Mouse (Mus musculus) lung, postnatal 0 days (tissue): Measurements from ENCODE around the gene Fam219a. TPM values are rescaled to one million over a fixed set of nuclear protein-coding genes. Genes with fewer than 3 reads are reported as not detected.
A peak's percentile ranks its signal among the peaks of the same experiment; 100 is the strongest.

Experiments
- ATAC-seq: fragments of 200-750 bp; cut with Nextera tagmentation; 2 replicates; pipeline ENCODE4 v1.8.0; 2017; ENCODE audit warnings: moderate library complexity
- DNase-seq: peaks from one replicate; pipeline ENCODE4 v3.0.0-alpha.2; 2016; ENCODE audit warnings: low spot score
- H3K27ac ChIP-seq: fragments of 300-500 bp; sonication (generic); 2 replicates; pipeline ENCODE4 v1.5.1; 2014; ENCODE audit warnings: antibody characterized with exemption, mild to moderate bottlenecking, low read length, mixed read lengths
- H3K27me3 ChIP-seq: fragments of 300-500 bp; sonication (generic); replicated peaks from 2 replicates; pipeline ENCODE4 v1.6.1; 2014; ENCODE audit warnings: low read length, mixed read lengths; ENCODE audit not compliant: insufficient read depth
- H3K36me3 ChIP-seq: fragments of 300-500 bp; sonication (generic); 2 replicates; pipeline ENCODE4 v1.6.1; 2014; ENCODE audit warnings: low read length, mixed read lengths; ENCODE audit not compliant: insufficient read depth
- H3K4me1 ChIP-seq: fragments of 300-500 bp; sonication (generic); 2 replicates; pipeline ENCODE4 v1.6.1; 2014; ENCODE audit warnings: antibody characterized with exemption, low read depth, low read length, mixed read lengths; ENCODE audit not compliant: insufficient read depth
- H3K4me2 ChIP-seq: fragments of 300-500 bp; sonication (generic); replicated peaks from 2 replicates; pipeline ENCODE4 v1.6.1; 2014; ENCODE audit warnings: low read depth, mild to moderate bottlenecking, low read length, moderate library complexity, mixed read lengths
- H3K4me3 ChIP-seq: fragments of 300-500 bp; sonication (generic); 2 replicates; pipeline ENCODE4 v1.5.1; 2014; ENCODE audit warnings: low read depth, low read length
- H3K9ac ChIP-seq: fragments of 300-500 bp; sonication (generic); replicated peaks from 2 replicates; pipeline ENCODE4 v1.6.1; 2014; ENCODE audit warnings: low read depth, mild to moderate bottlenecking
- H3K9me3 ChIP-seq: fragments of 300-500 bp; sonication (generic); 2 replicates; pipeline ENCODE4 v1.6.1; 2016; ENCODE audit warnings: low read length, mixed read lengths
- CTCF ChIP-seq: IDR thresholded peaks from 2 replicates; pipeline ENCODE4 v1.5.1; 2016; ENCODE audit warnings: antibody characterized with exemption, mild to moderate bottlenecking
- EP300 ChIP-seq: IDR thresholded peaks from 2 replicates; pipeline ENCODE4 v1.6.1; 2016; ENCODE audit warnings: antibody characterized with exemption, mild to moderate bottlenecking, control low read depth
- WGBS: fragments of 180-500 bp; shearing (Covaris S2); extraction: QIAGEN DNeasy Blood & Tissue Kit; methylation state at CpG from one replicate; pipeline ENCODE4 v1.1.7; 2014; 5-methylcytosine and 5-hydroxymethylcytosine counted together
- polyA plus RNA-seq: library from polyadenylated mRNA; unstranded; fragments of >200 nt; fragmentation: Nextera tagmentation; extraction: Ambion mirVana; gene quantifications from 2 replicates; pipeline ENCODE4 v1.2.1, GENCODE M21; 2015

The Fam219a gene
- polyA plus RNA-seq, 1 experiment from 2014 or later, result 4.7 TPM

- TF ChIP-seq EP300, result no peak
- H3K27ac ChIP-seq, result no peak within 1 kb of the TSS
- no peaks in the 10 kb centered on the region for H3K9me3 ChIP-seq
- WGBS, result 75% methylated on average over 2 of the region's 2 CpGs
- H3K4me2 ChIP-seq, result no peak within 1 kb of the TSS
- no peak within 1 kb of the TSS for H3K9ac ChIP-seq
- no peak for ATAC-seq
- no peaks in the 10 kb centered on the region for H3K4me1 ChIP-seq
- H3K4me3 ChIP-seq, result no peak within 1 kb of the TSS
- DNase-seq, result no peak
- no peaks in the 10 kb centered on the region for H3K36me3 ChIP-seq
- no peaks in the 10 kb centered on the region for H3K27me3 ChIP-seq
Measured at GRCm38 (mm10) chr4:41517233-41517632, 52.1 kb downstream of the Fam219a start, which contains the start of gene 1110017D15Rik. Gene 1110017D15Rik (minus strand): TSS chr4:41517333.

GRCm38 (mm10) chr4:41513714-41514113 lies 55.6 kb downstream of the Fam219a start:
- H3K36me3 ChIP-seq, result no peaks in the 10 kb centered on the region
- WGBS, result 22% methylated on average over 8 of the region's 8 CpGs
- no peak for TF ChIP-seq CTCF
- no peak for TF ChIP-seq EP300
- H3K4me3 ChIP-seq, result no peak overlapping the region
- H3K4me1 ChIP-seq, result no peaks in the 10 kb centered on the region
- H3K9ac ChIP-seq, result no peak overlapping the region
- no peak overlapping the region for H3K4me2 ChIP-seq
- H3K9me3 ChIP-seq, result no peaks in the 10 kb centered on the region
- H3K27ac ChIP-seq, result no peak overlapping the region
- no peak for DNase-seq
- no peak for ATAC-seq
- H3K27me3 ChIP-seq, result no peaks in the 10 kb centered on the region

- Histone ChIP-seq H3K27me3 (no peaks in the 10 kb centered on the region), H3K27ac (no peak overlapping the region), H3K36me3 (no peaks in the 10 kb centered on the region), H3K4me2 (no peak overlapping the region), H3K4me1 (no peaks in the 10 kb centered on the region), H3K9ac (no peak overlapping the region), H3K9me3 (no peaks in the 10 kb centered on the region), H3K4me3 (no peak overlapping the region)
- no peak for TF ChIP-seq CTCF
- no peak for TF ChIP-seq EP300
- DNase-seq, result no peak
- no peak for ATAC-seq
- WGBS, result 38% methylated on average over 4 of the region's 4 CpGs
Measured at GRCm38 (mm10) chr4:41513309-41513708, 56.0 kb downstream of the Fam219a start.

- TF ChIP-seq EP300 (no peak), CTCF (no peak)
- H3K27ac ChIP-seq, result no peak overlapping the region
- DNase-seq (no peak), ATAC-seq (no peak)
- no peak overlapping the region; the same call in 1 of the 2 replicates for H3K4me3 ChIP-seq
- H3K27me3 ChIP-seq, result no peaks in the 10 kb centered on the region
- no peak overlapping the region for H3K9ac ChIP-seq
- H3K36me3 ChIP-seq, result no peaks in the 10 kb centered on the region
- WGBS, result 48% methylated on average over 7 of the region's 7 CpGs
- no peak overlapping the region for H3K4me2 ChIP-seq
- peaks cover 4% of the 10 kb centered on the region; the same call in 1 of the 2 replicates for H3K4me1 ChIP-seq
- H3K9me3 ChIP-seq, result no peaks in the 10 kb centered on the region
Measured at GRCm38 (mm10) chr4:41507998-41508397, 61.3 kb downstream of the Fam219a start.

GRCm38 (mm10) chr4:41507326-41507924 lies 61.9 kb downstream of the Fam219a start:
- WGBS, result 9% methylated on average over 22 of the region's 22 CpGs
- H3K27me3 ChIP-seq, result no peaks in the 10 kb centered on the region
- no peak overlapping the region for H3K27ac ChIP-seq
- TF ChIP-seq CTCF, result no peak
- TF ChIP-seq EP300, result no peak
- peaks cover 4% of the 10 kb centered on the region; the same call in 1 of the 2 replicates for H3K4me1 ChIP-seq
- H3K36me3 ChIP-seq, result no peaks in the 10 kb centered on the region
- H3K4me2 ChIP-seq, result peak overlapping the region; percentile 81
- 0 out of 2 replicates have a peak overlapping the region, but pooled peaks have one; percentile 16 for H3K9ac ChIP-seq
- no peak for DNase-seq
- ATAC-seq, result no peak
- no peaks in the 10 kb centered on the region for H3K9me3 ChIP-seq
- peak overlapping the region; percentile 43 for H3K4me3 ChIP-seq

GRCm38 (mm10) chr4:41506906-41507305 lies 62.4 kb downstream of the Fam219a start:
- H3K4me1 ChIP-seq, result peaks cover 9% of the 10 kb centered on the region; the same call in 1 of the 2 replicates
- ATAC-seq (peak; percentile 55), DNase-seq (peak; percentile 90)
- H3K4me2 ChIP-seq, result peak overlapping the region; percentile 81
- no peaks in the 10 kb centered on the region for H3K36me3 ChIP-seq
- no peaks in the 10 kb centered on the region for H3K9me3 ChIP-seq
- H3K27ac ChIP-seq, result no peak overlapping the region
- H3K27me3 ChIP-seq, result no peaks in the 10 kb centered on the region
- peak overlapping the region; percentile 43 for H3K4me3 ChIP-seq
- TF ChIP-seq CTCF, result peak; percentile 43
- no peak for TF ChIP-seq EP300
- WGBS, result under 1% methylated on average over 29 of the region's 29 CpGs
- H3K9ac ChIP-seq, result 0 out of 2 replicates have a peak overlapping the region, but pooled peaks have one; percentile 16
